Mouse (Mus musculus) lung, postnatal 4 days (tissue): ENCODE data around the gene Gnaq.

Experiments
- DNase-seq, 2 experiments: peaks; one replicate each; pipeline ENCODE4 v3.0.0; 2021

Gene Gnaq

GRCm38 (mm10) chr19:16132791-16132864, at the start of gene Gnaq:
Gnaq (plus strand) TSS chr19:16132831.
- no peak for DNase-seq

- DNase-seq, result peak; percentile 33 to 46
Observed at GRCm38 (mm10) chr19:16083981-16084630, 48.5 kb upstream of the Gnaq start.

- no peak for DNase-seq
Observed at GRCm38 (mm10) chr19:16085248-16085647, 47.4 kb upstream of the Gnaq start.

- no peak for DNase-seq
Observed at GRCm38 (mm10) chr19:16086154-16086553, 46.5 kb upstream of the Gnaq start.

GRCm38 (mm10) chr19:16086581-16086980, 46.0 kb upstream of the Gnaq start:
- no peak for DNase-seq

- no peak for DNase-seq
Observed at GRCm38 (mm10) chr19:16087391-16087790, 45.2 kb upstream of the Gnaq start.

GRCm38 (mm10) chr19:16093616-16094015, 39.0 kb upstream of the Gnaq start:
- DNase-seq, result no peak

- no peak for DNase-seq
Observed at GRCm38 (mm10) chr19:16109901-16110300, 22.7 kb upstream of the Gnaq start.

GRCm38 (mm10) chr19:16110670-16111069, 22.0 kb upstream of the Gnaq start:
- no peak for DNase-seq

GRCm38 (mm10) chr19:16113295-16113694, 19.3 kb upstream of the Gnaq start:
- peak; percentile 45 to 67 for DNase-seq

- no peak for DNase-seq
Observed at GRCm38 (mm10) chr19:16118421-16118820, 14.2 kb upstream of the Gnaq start.

GRCm38 (mm10) chr19:16121301-16121700, 11.3 kb upstream of the Gnaq start:
- DNase-seq, result no peak

GRCm38 (mm10) chr19:16128715-16129114, 3.9 kb upstream of the Gnaq start:
- DNase-seq, result peak; percentile 38 to 55

- DNase-seq, result no peak
Observed at GRCm38 (mm10) chr19:16129171-16129570, 3.5 kb upstream of the Gnaq start.

- no peak for DNase-seq
Observed at GRCm38 (mm10) chr19:16130476-16130875, 2.2 kb upstream of the Gnaq start.

- no peak for DNase-seq
Observed at GRCm38 (mm10) chr19:16131831-16132230, 800 bp upstream of the Gnaq start.

- peak; percentile 94 to 96 for DNase-seq
Observed at GRCm38 (mm10) chr19:16132340-16132790, 266 bp upstream of the Gnaq start.

- peak; percentile 71 to 83 for DNase-seq
Observed at GRCm38 (mm10) chr19:16132865-16133720, 462 bp downstream of the Gnaq start.

GRCm38 (mm10) chr19:16133721-16134570, 1.3 kb downstream of the Gnaq start:
- no peak for DNase-seq

- DNase-seq, result no peak
Observed at GRCm38 (mm10) chr19:16138064-16138580, 5.5 kb downstream of the Gnaq start.

- no peak for DNase-seq
Observed at GRCm38 (mm10) chr19:16140710-16141109, 8.1 kb downstream of the Gnaq start.

GRCm38 (mm10) chr19:16141857-16142256, 9.2 kb downstream of the Gnaq start:
- peak; percentile 64 to 83 for DNase-seq

- no peak for DNase-seq
Observed at GRCm38 (mm10) chr19:16142990-16143389, 10.4 kb downstream of the Gnaq start.

GRCm38 (mm10) chr19:16147446-16147845, 14.8 kb downstream of the Gnaq start:
- DNase-seq, result peak in 1 of 2 experiments; percentile 39
